Mouse (Mus musculus): Measurements from ENCODE around the gene Shank3. TPM values are rescaled to one million over a fixed set of nuclear protein-coding genes. Genes with fewer than 3 reads are reported as not detected.

The Shank3 gene
- polyA plus RNA-seq, 1 experiment from 2014 or later, result 2.5 TPM

DNA sequence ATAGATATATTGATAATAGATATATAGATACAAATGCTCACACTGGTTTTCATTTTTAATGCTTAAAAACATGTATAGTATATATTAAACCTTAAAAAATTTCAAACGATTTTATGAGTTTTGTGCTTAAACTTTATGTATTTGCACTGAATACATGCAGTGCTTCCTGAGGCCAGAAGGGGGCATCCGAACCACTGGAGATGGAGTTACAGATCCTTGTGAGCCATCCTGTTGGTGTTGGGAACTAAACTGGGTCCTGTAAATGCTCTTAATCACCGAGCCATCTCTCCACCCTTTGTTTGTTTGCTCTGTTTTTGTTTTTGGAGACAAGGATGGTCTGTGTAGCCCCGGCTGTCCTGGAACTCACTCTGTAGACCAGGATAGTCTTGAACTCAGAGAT lies 4.5 kb upstream of the Shank3 start:
- Histone ChIP-seq H3K9ac (ENCODE audit: low read length) (no peak overlapping the region), H3K27ac (ENCODE audit: low read length) (no peak overlapping the region), H3K4me3 (ENCODE audit: low read length) (no peak overlapping the region), H3K4me1 (replicated peaks; ENCODE audit: control insufficient read depth, insufficient read depth, low read length) (peaks cover 6% of the 10 kb centered on the region; the same call in 1 of the 2 replicates), H3K4me2 (ENCODE audit: low read depth, low read length) (no peak overlapping the region), H3K27me3 (ENCODE audit: control insufficient read depth, insufficient read depth, low read depth, low read length) (peaks cover 6% of the 10 kb centered on the region), H3K9me3 (ENCODE audit: control insufficient read depth, low read length) (no peaks in the 10 kb centered on the region), H3K36me3 (ENCODE audit: control insufficient read depth, insufficient read depth, low read length) (no peaks in the 10 kb centered on the region)
- no peak for ATAC-seq (ENCODE audit: low read depth)
- WGBS, result 80% methylated on average over 4 of the region's 4 CpGs

DNA sequence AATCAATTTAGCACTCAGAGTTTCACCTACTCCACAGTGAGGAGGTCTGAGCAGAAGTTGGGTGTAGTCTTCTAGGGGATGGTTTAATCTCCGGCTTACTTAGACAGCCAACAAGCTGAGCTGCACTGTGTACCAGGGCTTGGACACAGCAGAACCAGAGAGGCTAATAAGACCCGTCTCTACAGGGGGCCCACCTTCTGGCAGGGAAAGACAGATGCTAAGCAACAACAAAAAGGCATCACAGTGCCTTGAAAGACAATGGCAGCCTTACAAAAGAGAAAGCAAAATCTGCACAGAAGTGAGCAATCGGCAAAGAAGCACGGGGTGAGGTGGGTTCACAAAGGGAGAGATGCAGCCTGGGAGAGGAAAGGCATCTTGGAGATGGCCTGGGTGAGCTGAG lies 3.3 kb upstream of the Shank3 start:
- no peak overlapping the region for H3K4me2 ChIP-seq (ENCODE audit: low read depth, low read length)
- no peak overlapping the region for H3K4me3 ChIP-seq (ENCODE audit: low read length)
- H3K27me3 ChIP-seq (ENCODE audit: control insufficient read depth, insufficient read depth, low read depth, low read length), result peaks cover 9% of the 10 kb centered on the region
- ATAC-seq (ENCODE audit: low read depth), result no peak
- no peaks in the 10 kb centered on the region for H3K36me3 ChIP-seq (ENCODE audit: control insufficient read depth, insufficient read depth, low read length)
- WGBS, result 65% methylated on average over 4 of the region's 4 CpGs
- H3K4me1 ChIP-seq (replicated peaks; ENCODE audit: control insufficient read depth, insufficient read depth, low read length), result peaks cover 11% of the 10 kb centered on the region
- H3K27ac ChIP-seq (ENCODE audit: low read length), result no peak overlapping the region
- H3K9ac ChIP-seq (ENCODE audit: low read length), result no peak overlapping the region
- H3K9me3 ChIP-seq (ENCODE audit: control insufficient read depth, low read length), result no peaks in the 10 kb centered on the region

DNA sequence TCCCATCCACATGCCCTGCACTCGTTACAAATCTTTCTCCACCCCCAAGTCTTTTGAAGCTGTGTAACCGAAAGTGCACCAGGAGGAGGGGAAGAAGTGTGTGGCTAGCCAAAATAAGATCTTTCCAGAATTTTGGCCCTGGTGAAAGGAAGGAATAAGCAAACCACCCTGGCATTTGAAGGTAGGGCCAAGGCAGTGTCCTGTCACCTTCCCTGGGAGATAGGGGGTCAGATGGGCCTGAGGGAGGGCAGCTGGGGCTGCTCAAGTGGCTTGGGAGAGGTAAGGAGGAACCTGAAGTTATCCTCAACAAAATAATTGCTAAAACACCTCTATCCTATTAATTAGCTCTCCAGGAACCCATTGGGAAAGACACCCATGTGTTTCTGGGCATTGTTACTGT lies 2.6 kb upstream of the Shank3 start:
- no peak for ATAC-seq (ENCODE audit: low read depth)
- no peak overlapping the region for H3K4me3 ChIP-seq (ENCODE audit: low read length)
- H3K4me1 ChIP-seq (replicated peaks; ENCODE audit: control insufficient read depth, insufficient read depth, low read length), result peaks cover 11% of the 10 kb centered on the region
- H3K27ac ChIP-seq (ENCODE audit: low read length), result peak overlapping the region; percentile 59
- 26% methylated on average over 2 of the region's 2 CpGs for WGBS
- H3K9ac ChIP-seq (ENCODE audit: low read length), result no peak overlapping the region
- no peaks in the 10 kb centered on the region for H3K9me3 ChIP-seq (ENCODE audit: control insufficient read depth, low read length)
- H3K36me3 ChIP-seq (ENCODE audit: control insufficient read depth, insufficient read depth, low read length), result no peaks in the 10 kb centered on the region
- H3K27me3 ChIP-seq (ENCODE audit: control insufficient read depth, insufficient read depth, low read depth, low read length), result peaks cover 9% of the 10 kb centered on the region
- no peak overlapping the region for H3K4me2 ChIP-seq (ENCODE audit: low read depth, low read length)

DNA sequence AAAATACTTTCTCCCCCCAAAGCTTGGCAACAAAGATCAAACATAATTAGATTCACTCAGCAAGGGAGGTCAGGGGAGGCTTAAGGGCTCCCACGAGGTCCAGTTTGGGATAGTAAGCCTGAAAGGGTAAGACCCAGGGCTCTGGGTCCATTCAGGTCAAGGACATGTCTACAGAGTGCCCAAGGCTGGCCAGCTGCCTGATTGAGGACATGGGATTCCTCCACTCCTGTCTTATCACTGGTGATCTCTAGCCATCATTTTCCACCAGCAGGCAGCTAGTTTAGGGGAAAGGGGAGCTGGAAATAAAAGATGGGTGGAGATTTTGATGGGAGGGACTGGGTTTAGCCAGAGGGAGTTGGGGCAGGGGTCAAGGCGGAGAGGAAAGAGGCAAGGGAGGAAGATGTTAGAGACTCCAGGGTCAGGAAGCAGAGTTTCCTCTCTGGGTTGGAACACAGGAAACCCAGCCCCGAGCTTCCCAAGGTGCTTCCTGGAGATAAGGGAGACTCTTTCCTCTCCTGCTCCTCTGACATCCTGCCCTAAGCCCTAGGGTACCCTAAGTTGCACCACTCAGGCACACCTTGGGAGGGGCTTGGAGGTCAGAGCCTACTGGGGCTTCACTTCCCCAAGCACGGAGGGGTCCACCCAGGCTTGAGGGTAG lies 1.9 kb upstream of the Shank3 start:
- no peaks in the 10 kb centered on the region for H3K36me3 ChIP-seq (ENCODE audit: control insufficient read depth, insufficient read depth, low read length)
- no peaks in the 10 kb centered on the region for H3K9me3 ChIP-seq (ENCODE audit: control insufficient read depth, low read length)
- peak overlapping the region; percentile 71; the same call in 1 of the 2 replicates for H3K9ac ChIP-seq (ENCODE audit: low read length)
- WGBS, result 19% methylated on average over 4 of the region's 4 CpGs
- H3K27ac ChIP-seq (ENCODE audit: low read length), result peak overlapping the region; percentile 63
- peak overlapping the region; percentile 68 for H3K4me3 ChIP-seq (ENCODE audit: low read length)
- peaks cover 11% of the 10 kb centered on the region for H3K4me1 ChIP-seq (replicated peaks; ENCODE audit: control insufficient read depth, insufficient read depth, low read length)
- peaks cover 9% of the 10 kb centered on the region for H3K27me3 ChIP-seq (ENCODE audit: control insufficient read depth, insufficient read depth, low read depth, low read length)
- ATAC-seq (ENCODE audit: low read depth), result peak; percentile 70
- no peak overlapping the region for H3K4me2 ChIP-seq (ENCODE audit: low read depth, low read length)

DNA sequence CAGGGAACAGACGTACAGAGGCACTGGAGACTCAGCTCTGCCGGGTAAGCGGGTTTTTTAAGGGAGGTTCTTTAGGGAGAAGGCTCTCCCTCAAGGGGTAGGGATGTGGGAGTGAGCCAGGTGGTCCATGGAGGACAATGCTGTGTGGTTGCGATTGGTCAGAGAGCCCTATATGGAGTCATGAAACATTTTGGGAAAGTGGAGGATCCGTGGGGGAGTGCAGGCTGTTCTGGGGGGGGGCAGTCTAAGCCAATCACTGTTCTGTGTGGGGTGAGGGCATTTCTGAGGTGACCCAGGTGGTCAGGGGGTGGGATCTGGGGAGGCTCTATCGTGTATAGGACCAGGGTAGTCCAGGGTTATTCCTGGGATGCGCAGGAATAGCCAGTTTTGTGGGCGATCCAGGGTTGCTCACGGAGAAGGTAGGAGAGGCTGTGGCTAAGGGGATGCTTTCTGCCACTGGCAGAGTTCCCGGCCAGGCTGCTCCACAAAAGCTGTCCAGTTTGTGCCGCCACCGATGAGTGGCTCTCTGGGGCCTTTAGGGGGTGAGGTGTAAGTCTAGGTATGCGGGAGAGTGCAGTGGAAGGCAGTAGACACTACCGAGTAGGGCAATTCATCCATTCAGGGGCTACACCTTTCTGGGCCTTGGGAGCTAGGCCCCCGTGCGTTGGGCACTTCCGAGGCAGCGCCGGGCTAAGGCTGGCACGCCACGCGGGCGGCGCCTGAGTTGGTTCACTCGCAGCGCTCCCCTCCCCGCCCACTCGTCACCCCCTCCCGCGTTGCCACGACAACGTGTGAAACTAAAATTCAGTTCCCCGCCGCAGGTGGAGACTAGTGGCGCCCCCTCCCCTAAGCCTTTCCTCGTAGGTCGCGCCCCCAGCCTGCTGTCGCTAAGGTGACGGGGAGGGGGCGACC lies 1.1 kb upstream of the Shank3 start:
- Histone ChIP-seq H3K27ac (ENCODE audit: low read length) (peak overlapping the region; percentile 63), H3K36me3 (ENCODE audit: control insufficient read depth, insufficient read depth, low read length) (no peaks in the 10 kb centered on the region), H3K4me1 (replicated peaks; ENCODE audit: control insufficient read depth, insufficient read depth, low read length) (peaks cover 11% of the 10 kb centered on the region), H3K4me3 (ENCODE audit: low read length) (peak overlapping the region; percentile 68), H3K9ac (ENCODE audit: low read length) (peak overlapping the region; percentile 71), H3K9me3 (ENCODE audit: control insufficient read depth, low read length) (no peaks in the 10 kb centered on the region), H3K27me3 (ENCODE audit: control insufficient read depth, insufficient read depth, low read depth, low read length) (peaks cover 9% of the 10 kb centered on the region), H3K4me2 (ENCODE audit: low read depth, low read length) (peak overlapping the region; percentile 82)
- peak; percentile 10; the same call in 1 of the 2 replicates for ATAC-seq (ENCODE audit: low read depth)
- 3% methylated on average over 41 of the region's 41 CpGs for WGBS

DNA sequence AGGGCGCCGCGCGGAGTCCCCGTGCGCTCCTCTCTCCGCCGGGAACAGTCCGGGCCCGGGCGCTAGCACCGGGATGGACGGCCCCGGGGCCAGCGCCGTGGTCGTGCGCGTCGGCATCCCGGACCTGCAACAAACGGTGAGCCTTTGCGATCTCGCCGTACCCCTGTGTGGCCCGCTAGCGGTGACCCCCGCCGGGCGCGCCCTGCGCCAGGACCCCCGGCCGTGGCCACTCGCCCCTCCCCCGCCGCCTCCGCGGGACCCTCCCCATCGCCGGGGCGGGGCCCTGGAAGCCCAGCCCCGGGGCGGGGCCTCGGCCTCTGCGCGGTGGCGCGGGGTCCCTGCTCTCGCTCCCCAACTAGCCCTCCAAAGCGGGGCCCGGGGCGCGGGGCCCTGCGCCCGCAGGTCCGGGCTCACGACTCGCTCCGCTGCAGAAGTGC lies 379 bp downstream of the Shank3 start:
- ATAC-seq (ENCODE audit: low read depth), result peak; percentile 74
- Histone ChIP-seq H3K4me1 (replicated peaks; ENCODE audit: control insufficient read depth, insufficient read depth, low read length) (peaks cover 11% of the 10 kb centered on the region), H3K4me2 (ENCODE audit: low read depth, low read length) (peak overlapping the region; percentile 82), H3K9me3 (ENCODE audit: control insufficient read depth, low read length) (no peaks in the 10 kb centered on the region), H3K9ac (ENCODE audit: low read length) (peak overlapping the region; percentile 71), H3K27ac (ENCODE audit: low read length) (no peak overlapping the region), H3K36me3 (ENCODE audit: control insufficient read depth, insufficient read depth, low read length) (no peaks in the 10 kb centered on the region), H3K27me3 (ENCODE audit: control insufficient read depth, insufficient read depth, low read depth, low read length) (peaks cover 9% of the 10 kb centered on the region), H3K4me3 (ENCODE audit: low read length) (peak overlapping the region; percentile 68)
- under 1% methylated on average over 21 of the region's 60 CpGs for WGBS

DNA sequence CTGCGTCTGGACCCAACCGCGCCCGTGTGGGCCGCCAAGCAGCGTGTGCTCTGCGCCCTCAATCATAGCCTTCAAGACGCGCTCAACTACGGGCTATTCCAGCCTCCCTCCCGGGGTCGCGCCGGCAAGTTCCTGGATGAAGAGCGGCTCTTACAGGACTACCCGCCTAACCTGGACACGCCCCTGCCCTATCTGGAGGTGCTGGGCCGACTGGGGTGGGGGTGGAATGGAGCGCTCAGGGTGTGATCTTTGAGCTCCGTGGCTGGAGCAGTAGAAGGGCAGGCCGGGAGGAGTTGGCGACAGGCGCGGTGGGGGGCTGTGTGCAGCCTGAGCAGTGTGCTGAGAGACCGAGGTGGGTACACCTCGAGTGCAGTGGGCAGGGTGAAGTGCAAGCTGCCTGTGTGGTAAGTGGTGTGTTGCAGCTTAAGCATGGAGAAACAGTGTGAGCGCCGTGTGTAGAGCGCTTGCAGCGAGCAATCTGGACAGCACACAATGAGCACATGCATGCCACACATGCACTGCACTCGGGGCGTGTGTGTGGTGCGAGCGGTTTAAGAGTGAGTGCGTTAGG lies 883 bp downstream of the Shank3 start:
- Histone ChIP-seq H3K27ac (ENCODE audit: low read length) (no peak overlapping the region), H3K4me3 (ENCODE audit: low read length) (peak overlapping the region; percentile 68), H3K4me1 (replicated peaks; ENCODE audit: control insufficient read depth, insufficient read depth, low read length) (peaks cover 11% of the 10 kb centered on the region), H3K27me3 (ENCODE audit: control insufficient read depth, insufficient read depth, low read depth, low read length) (peaks cover 9% of the 10 kb centered on the region), H3K36me3 (ENCODE audit: control insufficient read depth, insufficient read depth, low read length) (no peaks in the 10 kb centered on the region), H3K9ac (ENCODE audit: low read length) (peak overlapping the region; percentile 71), H3K4me2 (ENCODE audit: low read depth, low read length) (peak overlapping the region; percentile 82), H3K9me3 (ENCODE audit: control insufficient read depth, low read length) (no peaks in the 10 kb centered on the region)
- peak; percentile 13 for ATAC-seq (ENCODE audit: low read depth)
- 1% methylated on average over 35 of the region's 35 CpGs for WGBS

DNA sequence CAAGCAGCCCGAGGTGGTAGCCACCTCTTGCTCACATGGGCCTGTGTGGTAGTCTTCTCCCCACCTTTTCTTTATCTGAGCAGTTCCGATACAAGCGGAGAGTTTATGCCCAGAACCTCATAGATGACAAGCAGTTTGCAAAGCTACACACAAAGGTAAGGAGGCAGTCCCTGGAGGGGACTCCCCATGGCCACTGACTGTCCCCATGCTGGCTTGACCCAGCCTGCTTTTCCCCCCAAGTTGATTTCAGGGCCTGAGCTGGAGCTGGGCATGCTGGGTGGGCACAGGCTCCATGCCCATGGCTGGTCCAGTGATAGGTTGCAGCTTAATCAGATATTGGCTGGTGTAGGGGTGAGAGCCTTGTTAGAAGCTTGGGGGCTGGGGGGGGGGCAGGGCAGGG lies 1.9 kb downstream of the Shank3 start:
- Histone ChIP-seq H3K27ac (ENCODE audit: low read length) (no peak overlapping the region), H3K27me3 (ENCODE audit: control insufficient read depth, insufficient read depth, low read depth, low read length) (peaks cover 9% of the 10 kb centered on the region), H3K9me3 (ENCODE audit: control insufficient read depth, low read length) (no peaks in the 10 kb centered on the region), H3K4me1 (replicated peaks; ENCODE audit: control insufficient read depth, insufficient read depth, low read length) (peaks cover 11% of the 10 kb centered on the region), H3K9ac (ENCODE audit: low read length) (no peak overlapping the region), H3K36me3 (ENCODE audit: control insufficient read depth, insufficient read depth, low read length) (no peaks in the 10 kb centered on the region), H3K4me2 (ENCODE audit: low read depth, low read length) (no peak overlapping the region), H3K4me3 (ENCODE audit: low read length) (no peak overlapping the region)
- WGBS, result 78% methylated on average over 3 of the region's 3 CpGs
- no peak for ATAC-seq (ENCODE audit: low read depth)

DNA sequence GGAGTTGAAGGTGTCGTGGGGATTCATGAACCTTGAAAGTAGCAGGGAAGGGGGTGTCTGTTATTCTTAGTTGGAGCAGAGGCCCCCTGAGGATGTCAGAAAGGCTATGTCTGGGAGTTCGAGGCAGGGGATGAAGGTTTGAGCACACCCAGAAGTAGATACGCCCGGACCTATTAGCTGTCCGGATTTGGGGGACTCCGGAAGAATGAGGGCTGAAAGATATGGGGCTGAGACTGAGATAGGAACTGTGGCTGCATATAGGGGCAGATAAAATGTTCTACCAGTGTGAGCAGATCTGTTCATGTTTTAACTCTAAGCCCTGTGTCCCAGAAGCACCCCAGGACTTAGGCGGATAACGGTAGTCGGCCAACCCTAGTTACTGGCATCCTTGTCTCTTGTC lies 5.4 kb downstream of the Shank3 start:
- peaks cover 5% of the 10 kb centered on the region for H3K4me1 ChIP-seq (replicated peaks; ENCODE audit: control insufficient read depth, insufficient read depth, low read length)
- no peak for ATAC-seq (ENCODE audit: low read depth)
- no peak overlapping the region for H3K4me3 ChIP-seq (ENCODE audit: low read length)
- H3K9ac ChIP-seq (ENCODE audit: low read length), result no peak overlapping the region
- 94% methylated on average over 9 of the region's 9 CpGs for WGBS
- H3K36me3 ChIP-seq (ENCODE audit: control insufficient read depth, insufficient read depth, low read length), result peaks cover 6% of the 10 kb centered on the region; the same call in 1 of the 2 replicates
- H3K27ac ChIP-seq (ENCODE audit: low read length), result no peak overlapping the region
- H3K9me3 ChIP-seq (ENCODE audit: control insufficient read depth, low read length), result no peaks in the 10 kb centered on the region
- no peak overlapping the region for H3K4me2 ChIP-seq (ENCODE audit: low read depth, low read length)
- 0 out of 2 replicates have a peak, but pooled peaks cover 3% of the 10 kb centered on the region for H3K27me3 ChIP-seq (ENCODE audit: control insufficient read depth, insufficient read depth, low read depth, low read length)
